Mouse (Mus musculus): Measurements from ENCODE around the gene Izumo2. TPM values are rescaled to one million over a fixed set of nuclear protein-coding genes. Genes with fewer than 3 reads are reported as not detected.

The Izumo2 gene
- total and polyA plus RNA-seq, 3 experiments: not detected

Other genes starting within 250 kb of the Izumo2 start
- gene Aspdh, start 243.4 kb upstream of the Izumo2 start, total RNA-seq (2021): under 1 TPM in 1 of 2 experiments, not detected in 1; 0.75 TPM
- gene Aspdh, start 243.4 kb upstream of the Izumo2 start, polyA plus RNA-seq (2012; rRNA removed): 0.91 and 2.4 TPM in 2 replicates
- 10 to 100 TPM; 51.2 to 61.7 TPM for gene Josd2, start 240.8 kb upstream of the Izumo2 start, total RNA-seq (2021)
- 171 and 179 TPM in 2 replicates for gene Josd2, start 240.8 kb upstream of the Izumo2 start, polyA plus RNA-seq (2012; rRNA removed)
- gene Emc10, start 212.2 kb upstream of the Izumo2 start, total RNA-seq (2021): 100 to 1,000 TPM in 1 of 2 experiments, 10 to 100 TPM in 1; 77.9 to 101 TPM
- gene Emc10, start 212.2 kb upstream of the Izumo2 start, polyA plus RNA-seq (2012; rRNA removed): 516 and 555 TPM in 2 replicates
- gene Fam71e1, start 212.2 kb upstream of the Izumo2 start, total RNA-seq (2021): 1 to 10 TPM; 8.3 to 9.1 TPM
- gene Fam71e1, start 212.2 kb upstream of the Izumo2 start, polyA plus RNA-seq (2012; rRNA removed): 28.6 and 30.9 TPM in 2 replicates
- gene Mybpc2, start 184.1 kb upstream of the Izumo2 start, total RNA-seq (2021): under 1 TPM in 1 of 2 experiments, not detected in 1; 0.24 TPM
- not detected in 2 replicates for gene Mybpc2, start 184.1 kb upstream of the Izumo2 start, polyA plus RNA-seq (2012; rRNA removed)
- gene Spib, start 176.7 kb upstream of the Izumo2 start, total RNA-seq (2021): under 1 TPM; 0.31 to 0.40 TPM
- gene Spib, start 176.7 kb upstream of the Izumo2 start, polyA plus RNA-seq (2012; rRNA removed): 0.58 and 0.66 TPM in 2 replicates
- 10 to 100 TPM in 1 of 2 experiments, 1 to 10 TPM in 1; 8.0 to 17.3 TPM for gene Pold1, start 159.9 kb upstream of the Izumo2 start, total RNA-seq (2021)
- gene Pold1, start 159.9 kb upstream of the Izumo2 start, polyA plus RNA-seq (2012; rRNA removed): 27.3 and 31.0 TPM in 2 replicates
- 100 to 1,000 TPM; 106 to 125 TPM for gene Nr1h2, start 154.8 kb upstream of the Izumo2 start, total RNA-seq (2021)
- 305 and 306 TPM in 2 replicates for gene Nr1h2, start 154.8 kb upstream of the Izumo2 start, polyA plus RNA-seq (2012; rRNA removed)
- 1 to 10 TPM in 1 of 2 experiments, under 1 TPM in 1; 0.55 to 1.3 TPM for gene Napsa, start 136.4 kb upstream of the Izumo2 start, total RNA-seq (2021)
- 2.2 TPM in 2 replicates for gene Napsa, start 136.4 kb upstream of the Izumo2 start, polyA plus RNA-seq (2012; rRNA removed)
- 1 to 10 TPM; 4.4 to 4.8 TPM for gene Kcnc3, start 118.1 kb upstream of the Izumo2 start, total RNA-seq (2021)
- 7.2 and 8.8 TPM in 2 replicates for gene Kcnc3, start 118.1 kb upstream of the Izumo2 start, polyA plus RNA-seq (2012; rRNA removed)
- gene Myh14, start 37.9 kb upstream of the Izumo2 start, total RNA-seq (2021): 1 to 10 TPM; 3.2 to 5.6 TPM
- gene Myh14, start 37.9 kb upstream of the Izumo2 start, polyA plus RNA-seq (2012; rRNA removed): 1.2 and 1.7 TPM in 2 replicates
- gene Vrk3, start 39.7 kb downstream of the Izumo2 start, total RNA-seq (2021): 10 to 100 TPM; 49.2 to 61.1 TPM
- 44.1 and 48.4 TPM in 2 replicates for gene Vrk3, start 39.7 kb downstream of the Izumo2 start, polyA plus RNA-seq (2012; rRNA removed)
- gene Zfp473, start 42.3 kb downstream of the Izumo2 start, total RNA-seq (2021): under 1 TPM; 0.41 to 0.43 TPM
- 0.01 and 0.07 TPM in 2 replicates for gene Zfp473, start 42.3 kb downstream of the Izumo2 start, polyA plus RNA-seq (2012; rRNA removed)
- 10 to 100 TPM; 33.2 to 54.7 TPM for gene Nup62, start 107.3 kb downstream of the Izumo2 start, total RNA-seq (2021)
- gene Nup62, start 107.3 kb downstream of the Izumo2 start, polyA plus RNA-seq (2012; rRNA removed): 83.6 and 92.2 TPM in 2 replicates
- gene Il4i1, start 107.6 kb downstream of the Izumo2 start, total RNA-seq (2021): 1 to 10 TPM; 1.6 to 1.8 TPM
- gene Il4i1, start 107.6 kb downstream of the Izumo2 start, polyA plus RNA-seq (2012; rRNA removed): 2.6 and 3.0 TPM in 2 replicates
- gene Atf5, start 107.9 kb downstream of the Izumo2 start, total RNA-seq (2021): 100 to 1,000 TPM; 136 to 166 TPM
- gene Atf5, start 107.9 kb downstream of the Izumo2 start, polyA plus RNA-seq (2012; rRNA removed): 494 and 666 TPM in 2 replicates
- 100 to 1,000 TPM; 117 TPM for gene Akt1s1, start 140.2 kb downstream of the Izumo2 start, total RNA-seq (2021)
- 650 and 890 TPM in 2 replicates for gene Akt1s1, start 140.2 kb downstream of the Izumo2 start, polyA plus RNA-seq (2012; rRNA removed)
- 10 to 100 TPM; 51.0 to 72.6 TPM for gene Tbc1d17, start 140.3 kb downstream of the Izumo2 start, total RNA-seq (2021)
- gene Tbc1d17, start 140.3 kb downstream of the Izumo2 start, polyA plus RNA-seq (2012; rRNA removed): 180 and 223 TPM in 2 replicates
- gene Pnkp, start 148.4 kb downstream of the Izumo2 start, total RNA-seq (2021): 10 to 100 TPM; 36.3 to 42.8 TPM
- gene Pnkp, start 148.4 kb downstream of the Izumo2 start, polyA plus RNA-seq (2012; rRNA removed): 79.5 and 90.0 TPM in 2 replicates
- gene Ptov1, start 161.0 kb downstream of the Izumo2 start, total RNA-seq (2021): 100 to 1,000 TPM; 227 TPM
- 492 and 493 TPM in 2 replicates for gene Ptov1, start 161.0 kb downstream of the Izumo2 start, polyA plus RNA-seq (2012; rRNA removed)
- gene Med25, start 184.0 kb downstream of the Izumo2 start, total RNA-seq (2021): 100 to 1,000 TPM in 1 of 2 experiments, 10 to 100 TPM in 1; 80.8 to 105 TPM
- gene Med25, start 184.0 kb downstream of the Izumo2 start, polyA plus RNA-seq (2012; rRNA removed): 635 and 723 TPM in 2 replicates
- gene Fuz, start 187.3 kb downstream of the Izumo2 start, total RNA-seq (2021): 10 to 100 TPM; 24.2 to 28.0 TPM
- gene Fuz, start 187.3 kb downstream of the Izumo2 start, polyA plus RNA-seq (2012; rRNA removed): 203 and 213 TPM in 2 replicates
- 100 to 1,000 TPM in 1 of 2 experiments, 10 to 100 TPM in 1; 86.3 to 105 TPM for gene Ap2a1, start 220.8 kb downstream of the Izumo2 start, total RNA-seq (2021)
- 119 and 121 TPM in 2 replicates for gene Ap2a1, start 220.8 kb downstream of the Izumo2 start, polyA plus RNA-seq (2012; rRNA removed)
- gene Tsks, start 234.5 kb downstream of the Izumo2 start, total RNA-seq (2021): not detected
- 0.13 and 0.31 TPM in 2 replicates for gene Tsks, start 234.5 kb downstream of the Izumo2 start, polyA plus RNA-seq (2012; rRNA removed)